Mouse (Mus musculus) 416B (cell line): ENCODE measurements around the gene Alkbh1.

Experiments
- DNase-seq: peaks from one replicate; pipeline ENCODE4 v3.0.0; 2011; ENCODE audit warnings: low read depth

The Alkbh1 gene

DNA sequence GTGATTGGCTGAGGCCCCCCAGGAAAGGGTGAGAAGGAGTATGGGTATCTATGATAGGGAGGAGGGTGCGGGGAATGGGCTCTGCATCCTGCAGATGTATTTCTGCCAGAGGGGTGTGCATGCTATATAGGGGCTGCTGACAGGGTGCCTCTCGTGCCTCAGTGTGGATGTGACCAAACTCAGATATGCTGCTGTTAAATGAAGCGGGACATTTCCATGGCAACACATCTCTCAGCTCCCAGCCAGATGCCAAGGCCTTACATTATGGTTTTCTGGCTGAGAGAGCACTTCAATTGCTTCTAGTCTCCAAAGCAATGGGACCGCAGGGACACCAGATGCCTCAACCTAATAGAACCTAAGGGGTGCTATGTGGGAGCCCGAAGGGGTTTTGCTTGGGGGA is 24.9 kb downstream of the Alkbh1 start:
- DNase-seq = no peak

DNA sequence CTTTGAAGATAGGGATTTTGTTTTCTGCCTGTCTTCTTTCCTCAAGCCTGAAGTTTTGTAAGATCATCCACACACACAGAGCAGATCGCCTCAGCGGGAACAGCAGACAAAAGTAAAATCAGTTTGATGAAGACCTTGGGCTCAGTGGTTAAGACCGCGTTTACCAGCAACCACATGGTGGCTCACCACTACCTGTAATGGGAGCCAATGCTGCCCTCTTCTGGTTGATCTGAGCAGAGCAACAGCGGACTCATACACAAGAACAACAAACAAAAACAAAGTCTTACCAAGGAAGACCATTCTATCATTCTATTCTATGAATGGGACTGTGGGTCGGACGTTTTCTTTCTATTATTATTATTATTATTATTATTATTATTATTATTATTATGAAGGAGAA is 27.1 kb downstream of the Alkbh1 start:
- peak; percentile 88 for DNase-seq

DNA sequence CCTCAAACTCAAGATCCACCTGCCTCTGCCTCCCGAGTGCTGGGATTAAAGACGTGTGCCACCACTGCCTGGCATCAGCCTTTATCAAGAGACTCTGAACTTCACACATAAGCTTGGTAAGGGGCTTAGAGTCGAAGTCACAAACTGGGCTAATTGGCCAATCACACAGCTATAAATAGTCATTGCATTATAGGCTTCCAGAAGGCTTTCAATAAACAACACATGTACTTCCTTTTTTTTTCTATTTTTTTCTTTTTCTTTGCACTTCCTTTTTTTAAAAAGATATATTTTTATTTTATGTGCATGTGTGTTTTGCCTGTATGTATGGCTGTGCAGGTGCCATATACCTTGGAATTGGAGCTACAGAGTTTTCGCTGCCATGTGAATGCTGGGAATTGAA is 28.5 kb downstream of the Alkbh1 start:
- DNase-seq = no peak

DNA sequence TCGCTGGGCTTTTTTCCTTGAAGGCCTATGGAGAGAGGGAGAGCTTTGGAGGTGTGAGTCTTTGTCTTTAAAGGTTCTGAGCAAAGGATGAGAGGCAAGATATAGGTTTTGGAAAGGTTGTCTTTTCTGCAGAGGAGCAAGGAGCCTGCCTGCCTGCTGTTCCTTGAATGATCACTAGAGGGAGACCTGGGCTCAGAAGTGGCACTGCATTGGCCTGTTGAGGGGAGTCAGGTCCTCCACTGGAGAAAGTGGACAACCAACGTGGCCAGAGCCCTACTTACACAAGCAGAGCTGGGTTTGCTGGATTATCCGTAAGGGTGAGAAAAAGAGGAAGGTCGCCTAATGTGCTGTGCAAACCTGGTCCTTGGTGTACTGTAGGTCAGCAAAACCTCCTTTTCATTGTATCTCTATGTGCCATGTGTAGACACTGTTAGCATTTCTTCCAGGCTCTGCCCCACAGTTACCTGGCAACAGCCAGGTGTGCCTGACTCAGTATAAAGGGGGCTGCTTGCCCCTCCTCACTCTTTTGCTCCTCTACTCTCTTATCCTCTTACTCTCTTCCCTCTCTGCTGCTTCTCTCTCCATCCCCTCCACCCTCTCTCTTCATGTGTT is 30.5 kb downstream of the Alkbh1 start:
- DNase-seq = peak; percentile 72

DNA sequence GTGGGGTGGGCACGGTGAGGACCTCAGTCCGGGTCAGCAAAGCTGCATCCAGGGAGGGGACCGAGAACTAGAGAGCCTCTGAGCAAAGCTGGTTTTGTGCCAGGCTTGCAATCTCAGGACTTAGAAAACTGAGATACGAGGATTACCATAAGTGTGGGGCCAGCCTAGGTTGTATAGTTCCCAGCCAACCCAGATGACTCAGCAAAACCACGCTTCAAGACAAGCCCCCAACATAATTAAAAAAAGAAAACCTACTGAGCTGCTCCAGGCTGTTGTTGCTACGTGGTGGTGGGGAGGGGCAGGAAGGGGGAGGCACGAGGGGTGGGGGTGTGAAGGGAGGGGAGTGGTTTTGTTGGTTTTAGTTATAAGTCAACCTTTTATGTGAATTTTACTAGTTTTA is 32.8 kb downstream of the Alkbh1 start:
- peak; percentile 87 for DNase-seq

DNA sequence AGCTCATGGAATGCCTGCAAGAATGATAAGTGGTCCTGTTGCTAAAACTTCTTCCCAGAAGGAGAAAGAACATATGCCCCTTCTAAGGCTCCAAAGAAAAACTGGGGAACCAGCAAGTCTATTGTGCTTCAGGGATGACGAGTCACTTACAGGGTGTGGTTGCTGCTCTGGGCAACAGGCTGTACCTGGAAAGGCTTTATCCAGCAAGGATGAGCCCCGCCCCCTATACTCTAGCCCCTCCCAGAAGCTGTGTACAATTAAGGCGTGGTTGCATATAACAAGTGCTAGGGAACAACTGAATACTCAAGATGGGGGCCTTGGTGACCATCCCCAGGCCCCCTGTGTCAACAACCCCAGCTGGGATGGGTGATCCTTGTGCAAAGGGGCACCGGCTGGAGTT is 34.7 kb downstream of the Alkbh1 start:
- no peak for DNase-seq

DNA sequence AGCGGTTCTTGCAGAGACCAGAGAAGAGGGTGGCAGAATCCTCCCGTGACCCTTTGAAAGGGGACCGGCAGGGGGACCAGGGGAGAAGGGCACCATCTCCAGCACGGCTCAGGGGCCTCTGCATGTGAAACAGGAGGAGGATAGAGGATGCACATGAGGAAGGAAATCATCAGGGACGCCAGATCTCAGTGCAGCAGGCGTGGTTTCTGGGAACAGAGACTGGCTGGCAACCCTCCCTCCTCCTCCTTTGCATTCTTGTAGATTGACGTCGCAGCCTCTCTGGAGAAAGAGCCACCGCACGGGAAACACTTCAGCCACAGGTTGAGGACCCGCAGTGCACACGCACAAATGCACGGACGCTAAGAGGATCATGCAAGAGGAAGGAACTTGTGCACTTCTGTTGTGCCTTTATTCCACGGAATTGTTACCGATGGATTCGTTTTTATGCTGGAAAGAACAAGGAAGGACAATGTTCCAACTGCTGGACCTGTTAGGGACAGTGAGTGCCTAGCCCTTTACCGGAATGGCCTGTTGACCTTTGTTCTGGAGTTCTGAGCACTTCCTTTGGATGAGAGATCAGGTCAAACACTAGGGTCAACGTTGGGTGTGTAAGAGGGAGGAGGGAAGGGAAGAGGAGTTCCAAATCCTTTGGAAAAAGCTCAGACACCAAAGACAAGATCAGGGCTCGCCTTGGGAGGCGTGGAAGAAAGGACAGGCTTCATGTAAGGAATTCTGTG is 35.8 kb downstream of the Alkbh1 start:
- peak; percentile 73 for DNase-seq

DNA sequence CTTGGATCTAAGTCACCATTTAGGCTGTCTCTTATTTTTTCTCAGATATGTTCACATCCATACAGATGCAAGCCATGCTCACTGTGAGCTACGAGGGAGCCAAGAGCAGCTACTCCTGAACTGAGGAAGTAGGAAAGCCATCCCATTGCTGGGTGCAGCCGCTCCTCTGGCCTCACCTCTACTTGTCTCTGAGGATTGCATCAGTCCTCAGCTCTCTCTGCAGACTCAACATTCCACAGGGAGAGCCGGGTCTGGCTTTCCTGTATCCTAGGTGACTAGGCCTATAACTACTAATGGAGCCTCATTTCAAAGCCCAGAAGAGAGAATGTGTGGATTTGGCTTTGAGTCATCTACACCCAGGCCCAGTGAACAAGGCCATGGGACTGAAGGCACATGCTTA is 38.1 kb downstream of the Alkbh1 start:
- no peak for DNase-seq

DNA sequence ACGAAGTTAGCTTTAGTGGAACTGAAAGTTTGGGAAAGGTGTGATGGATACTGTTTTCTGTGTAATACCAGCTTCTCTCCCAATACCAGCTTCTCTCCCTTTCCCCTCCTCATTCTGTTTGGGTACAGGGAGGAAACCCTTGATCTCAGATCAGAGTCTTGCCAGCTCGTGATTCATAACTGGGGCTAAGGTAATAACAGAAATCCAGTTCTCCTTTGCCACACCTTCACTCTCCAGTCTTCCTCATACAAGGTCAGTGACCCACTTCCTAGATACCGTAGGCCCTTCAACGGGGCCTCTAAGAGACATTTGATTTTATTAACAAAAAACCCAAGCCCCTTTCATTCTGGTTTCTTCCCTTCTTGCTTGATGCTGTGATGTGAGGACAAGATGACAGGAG is 38.7 kb downstream of the Alkbh1 start:
- no peak for DNase-seq

DNA sequence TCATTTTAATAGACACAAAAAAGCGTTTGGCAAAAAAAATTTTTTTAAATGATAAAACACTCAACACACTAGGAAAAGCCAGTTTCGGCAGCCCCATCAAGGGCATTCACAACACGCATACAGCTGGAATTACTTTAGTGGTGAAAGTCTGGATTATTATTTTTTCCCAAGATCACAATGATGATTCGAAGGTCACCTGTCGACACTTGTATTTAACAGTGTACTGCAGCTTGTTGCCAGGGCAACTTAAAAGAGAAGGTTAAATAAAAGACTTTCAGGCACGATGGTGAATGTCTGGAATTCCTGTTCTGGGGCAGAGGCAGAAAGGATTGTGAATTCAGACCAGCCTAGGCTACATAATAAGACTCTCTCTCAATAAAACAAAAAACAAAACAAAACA is 41.9 kb downstream of the Alkbh1 start:
- DNase-seq = no peak

DNA sequence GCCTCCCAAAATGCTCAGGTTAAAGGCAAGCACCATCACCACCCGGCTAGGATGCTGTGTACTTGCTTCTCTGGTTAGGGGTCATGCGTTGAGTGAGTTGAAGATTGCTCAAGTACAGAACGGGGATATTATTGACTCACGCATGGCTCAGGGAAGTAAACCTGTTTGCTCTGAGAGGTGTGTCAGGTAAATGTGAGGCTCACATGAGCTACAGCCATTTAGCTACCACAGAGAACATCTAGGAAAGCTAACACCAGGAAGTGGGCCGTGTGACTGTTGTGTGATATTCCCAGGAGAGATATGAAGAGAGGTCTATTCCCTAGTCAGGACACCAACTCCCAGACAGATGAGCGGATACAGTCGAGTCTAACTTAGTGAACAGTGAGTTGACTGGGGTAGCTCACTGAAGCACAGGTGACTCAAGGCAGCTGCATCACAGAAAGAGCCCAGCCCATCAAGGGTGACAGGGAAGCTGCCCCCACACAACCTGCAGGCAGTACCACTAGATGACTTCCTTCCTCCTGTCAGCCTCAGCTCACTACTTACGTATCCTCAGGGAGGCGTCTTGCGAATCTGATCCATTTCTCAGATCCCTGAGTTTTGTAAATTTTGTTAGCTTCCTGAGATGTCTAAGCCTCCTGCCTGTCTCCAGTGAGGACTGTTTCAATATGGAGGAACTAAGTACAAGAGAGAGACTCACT is 44.5 kb downstream of the Alkbh1 start:
- DNase-seq = no peak

DNA sequence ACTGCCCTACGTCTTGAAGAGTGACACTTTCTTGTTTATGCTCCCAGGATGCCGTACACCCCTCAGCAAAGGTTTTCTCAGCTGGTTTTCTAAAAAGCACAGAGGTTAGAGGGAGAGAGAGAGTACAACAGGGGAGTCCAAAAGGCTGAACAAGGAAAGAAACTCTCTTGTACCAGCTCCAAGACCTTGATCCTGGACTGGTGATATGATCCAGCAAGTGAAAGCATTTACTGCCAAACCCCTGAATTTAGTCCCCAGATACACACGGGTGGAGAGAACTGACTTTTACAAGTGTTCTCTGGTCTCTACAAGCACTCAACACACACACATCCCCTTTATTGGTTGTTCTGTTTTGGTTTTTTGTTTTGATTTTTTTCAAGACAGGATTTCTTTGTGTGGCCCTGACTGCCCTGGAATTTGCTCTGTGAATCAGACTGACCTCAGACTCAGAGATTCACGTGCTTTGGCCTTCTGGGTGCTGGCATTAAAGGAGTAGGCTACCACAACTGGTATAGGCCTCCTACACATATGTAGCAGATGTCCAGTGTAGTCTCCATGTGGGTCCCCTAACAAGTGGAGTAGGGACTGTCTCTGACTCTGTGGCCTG is 45.9 kb downstream of the Alkbh1 start:
- no peak for DNase-seq

DNA sequence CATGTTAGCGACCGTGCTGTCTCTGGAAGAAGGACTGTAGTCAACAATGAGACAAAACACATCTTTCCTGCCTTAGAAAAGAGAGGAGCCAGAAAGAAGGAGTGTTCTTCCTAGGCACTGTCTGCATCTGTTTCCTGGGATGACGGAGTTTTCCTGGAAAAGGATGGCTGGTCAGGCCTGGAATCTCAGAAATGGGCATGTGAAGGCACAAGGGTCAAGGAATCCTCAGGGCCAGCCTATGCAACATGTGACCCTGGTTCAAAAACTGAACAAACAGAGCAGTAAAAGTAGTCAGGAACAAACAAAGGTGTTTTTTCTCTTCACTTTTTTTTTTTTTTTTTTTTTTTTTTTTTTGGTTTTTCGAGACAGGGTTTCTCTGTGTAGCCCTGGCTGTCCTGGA is 46.7 kb downstream of the Alkbh1 start:
- DNase-seq = no peak

DNA sequence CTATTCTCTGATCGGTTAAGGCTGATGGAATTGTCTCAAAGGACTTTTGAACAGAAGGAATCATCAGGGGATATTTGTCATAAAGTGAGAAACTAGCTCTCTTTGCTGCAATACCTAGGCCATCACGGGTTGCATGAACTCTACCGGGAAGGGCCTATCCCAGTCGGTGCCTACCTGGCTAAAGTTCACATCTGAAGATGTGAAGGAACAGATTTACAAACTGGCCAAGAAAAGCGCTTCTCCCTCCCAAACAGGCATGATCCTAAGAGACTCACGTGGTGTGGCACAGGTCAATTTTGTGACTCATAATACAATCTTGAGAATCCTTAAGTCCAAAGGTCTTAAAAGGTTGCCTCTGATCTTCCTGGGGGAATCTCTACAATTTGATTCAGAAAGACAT is 49.5 kb downstream of the Alkbh1 start:
- no peak for DNase-seq

DNA sequence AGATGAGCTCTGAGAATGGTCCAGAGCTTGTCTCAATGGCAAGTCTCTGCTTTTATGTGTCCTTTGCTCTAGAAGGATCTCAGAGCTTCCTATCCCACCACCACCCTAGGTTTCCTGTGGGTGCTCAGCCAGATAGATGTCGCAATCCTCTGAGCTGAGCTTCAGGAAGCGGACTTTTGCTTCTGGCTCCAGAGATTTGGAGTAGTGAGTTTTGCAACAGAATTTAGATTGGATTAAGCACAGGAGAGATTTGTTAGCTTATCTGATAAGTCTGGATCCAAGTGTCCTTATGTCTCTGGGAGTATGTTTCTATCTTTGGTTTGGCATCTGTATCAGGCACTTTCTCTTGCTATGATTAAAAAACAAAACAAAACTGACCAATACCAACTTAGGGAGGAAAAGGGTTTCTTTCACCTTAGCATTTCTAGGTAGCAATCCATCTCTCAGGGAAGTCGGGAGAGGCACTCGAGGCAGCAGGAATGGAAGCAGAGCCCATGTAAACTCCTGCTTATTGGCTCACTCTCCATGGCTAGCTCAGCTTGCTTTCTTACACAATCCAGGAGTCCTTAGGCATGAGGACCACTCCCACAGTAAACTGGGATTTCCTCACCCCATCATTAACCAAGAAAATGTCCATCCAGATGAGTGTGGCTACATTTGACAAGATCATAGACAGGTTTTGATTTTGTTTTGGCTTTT is 50.2 kb downstream of the Alkbh1 start:
- peak; percentile 87 for DNase-seq

DNA sequence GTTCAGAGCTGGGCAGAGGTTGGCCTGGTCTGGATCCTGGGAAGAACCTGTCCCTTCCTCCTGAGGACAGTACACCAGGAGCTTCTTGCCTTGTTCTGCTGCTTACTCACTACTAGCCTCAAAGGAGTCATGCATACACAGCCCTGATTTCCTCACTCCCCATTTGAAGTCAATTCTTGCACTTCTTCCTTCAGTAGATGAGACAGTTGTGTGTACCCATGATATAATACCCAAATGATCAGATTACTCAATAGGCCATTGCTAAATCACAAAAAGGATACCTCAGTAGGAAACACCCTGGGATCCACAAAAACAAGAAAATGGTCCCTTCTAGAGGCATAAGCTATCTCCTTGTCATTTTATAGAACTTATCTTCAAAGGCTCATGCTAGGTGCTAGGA is 52.5 kb downstream of the Alkbh1 start:
- DNase-seq = peak; percentile 64

DNA sequence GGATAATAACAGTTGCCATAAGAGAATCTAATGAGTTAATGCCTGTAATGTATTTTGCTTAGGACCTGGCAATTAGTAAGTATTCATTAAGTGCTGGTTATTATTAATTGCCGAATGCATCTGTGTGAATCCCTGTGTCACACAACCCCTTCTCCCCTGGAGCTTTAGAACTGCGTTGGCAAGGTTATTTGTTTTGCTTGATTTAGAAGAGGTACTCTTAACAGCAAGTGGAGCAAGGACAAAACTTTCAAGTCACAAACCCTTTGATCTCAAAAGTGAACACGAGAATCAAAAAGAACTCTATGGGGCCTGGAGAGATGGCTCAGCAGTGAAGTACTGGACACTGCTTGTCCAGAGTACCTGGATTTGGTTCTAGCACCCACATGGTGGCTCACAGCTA is 54.6 kb downstream of the Alkbh1 start:
- DNase-seq = no peak

DNA sequence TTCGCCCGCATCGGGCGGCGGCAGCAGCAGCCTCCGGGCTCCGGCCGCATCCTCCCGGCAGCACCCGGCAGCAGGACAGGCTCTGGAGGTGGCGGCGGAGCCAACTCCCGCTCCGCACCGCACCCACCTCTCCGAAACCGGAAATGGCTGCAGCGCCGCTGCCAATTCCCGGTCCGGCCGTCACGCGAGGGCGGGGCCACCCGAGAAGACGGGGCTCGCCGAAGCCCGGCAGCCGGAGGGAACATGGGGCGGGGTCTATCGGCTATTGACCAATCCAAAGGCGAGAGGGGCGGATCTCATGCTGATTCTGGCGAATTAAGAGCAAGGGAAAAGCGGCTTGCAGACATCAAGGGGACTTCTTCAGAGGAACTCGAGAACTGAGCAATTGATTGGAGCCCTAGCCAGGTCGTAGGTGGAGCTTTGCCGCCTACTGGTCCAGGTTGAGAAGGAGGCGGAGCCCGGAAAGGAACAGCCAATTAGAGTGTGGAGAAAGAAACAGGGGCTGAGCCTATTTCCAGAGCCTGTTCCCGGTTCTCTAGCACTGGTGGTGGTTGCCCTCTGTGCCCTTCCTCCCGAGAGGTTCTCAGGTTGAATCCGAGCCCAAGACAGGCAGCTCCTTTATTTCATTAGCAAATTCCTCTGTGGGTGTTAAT is 55.6 kb downstream of the Alkbh1 start, which contains the start of gene Sptlc2:
Gene Sptlc2 (minus strand): TSS at position 234 of the 653 bp plus-strand sequence.
- peak; percentile 100 for DNase-seq

DNA sequence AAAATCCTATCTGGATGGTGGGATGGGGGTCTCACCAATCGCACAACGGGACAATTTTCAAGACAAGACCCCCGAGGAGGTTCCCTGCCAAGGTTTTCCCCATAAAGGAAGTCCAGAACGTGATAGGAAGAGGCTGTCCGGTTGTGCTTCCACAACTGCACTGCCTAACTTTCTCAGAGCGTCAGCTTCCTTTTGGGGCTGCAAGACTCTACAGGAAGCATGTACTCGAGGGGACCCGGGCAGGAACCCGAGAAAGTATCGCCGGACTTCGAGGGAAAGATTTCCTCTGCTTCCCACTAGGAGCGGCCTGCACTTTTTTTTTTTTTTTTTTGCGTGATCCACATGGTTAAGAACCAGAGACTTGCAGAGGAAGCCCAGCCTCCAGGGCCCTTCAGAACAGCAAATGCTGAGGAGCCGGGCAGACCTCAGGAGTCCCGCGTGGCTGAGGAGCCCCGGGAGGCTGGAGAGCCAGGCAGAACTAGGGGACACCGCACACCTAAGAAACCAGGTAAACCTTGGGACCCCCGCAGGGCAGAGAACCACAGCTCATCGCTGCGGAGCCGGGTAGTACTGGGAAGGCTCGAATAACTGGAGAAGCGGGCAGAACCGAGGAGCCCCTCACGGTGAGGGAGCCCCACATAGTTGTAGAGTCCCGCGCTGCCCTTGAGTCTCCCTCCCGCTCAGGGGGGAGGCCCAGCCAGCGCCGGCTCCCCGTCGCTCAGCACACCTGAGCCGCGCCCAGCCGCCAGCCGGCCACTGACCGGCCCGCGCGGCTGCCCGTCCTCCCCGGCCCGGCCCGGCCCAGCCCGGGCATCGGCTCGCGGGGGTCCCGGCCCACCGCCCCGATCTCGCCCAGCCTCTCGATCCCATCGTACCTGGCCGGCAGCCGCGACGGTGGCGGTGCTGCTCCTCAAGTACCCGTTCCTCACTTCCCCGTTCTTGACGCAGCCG is 56.4 kb downstream of the Alkbh1 start:
- DNase-seq = peak; percentile 63

DNA sequence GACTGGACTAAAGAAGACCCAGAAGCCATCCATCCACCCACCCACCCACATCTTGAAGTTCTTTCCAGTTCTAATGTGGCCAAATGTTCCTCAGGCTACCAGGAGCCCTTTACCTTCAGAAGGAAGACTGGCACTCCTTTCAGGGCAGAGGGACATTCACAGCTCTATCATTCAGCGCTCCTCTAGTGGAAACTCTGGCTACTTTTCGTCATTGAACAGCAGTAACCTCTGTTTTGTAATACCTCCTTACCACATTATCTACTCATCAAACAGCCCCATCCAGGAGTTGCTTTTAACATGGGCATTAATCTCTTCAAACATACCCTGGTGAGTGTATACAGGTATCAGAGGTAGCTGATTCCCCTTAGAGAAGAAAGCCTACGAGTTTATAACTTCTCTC is 58.8 kb downstream of the Alkbh1 start:
- DNase-seq = peak; percentile 45

DNA sequence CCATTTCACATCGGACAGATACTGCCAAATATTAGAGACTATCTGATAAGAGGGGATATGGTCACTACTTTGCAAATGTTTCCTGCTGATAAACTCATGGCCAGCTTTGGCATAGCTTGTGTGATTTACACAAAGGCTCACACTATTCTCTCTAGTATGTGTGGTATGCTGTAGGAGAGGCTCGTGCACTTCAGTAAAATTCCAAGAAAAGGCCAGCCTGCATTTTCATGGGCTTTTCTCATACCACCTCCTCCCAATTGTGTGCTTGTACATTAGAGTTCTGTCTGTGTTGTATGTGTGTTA is 62.5 kb downstream of the Alkbh1 start:
- DNase-seq = peak; percentile 92
